Mouse (Mus musculus) cerebellum, adult 2 months (tissue): Measurements from ENCODE around the gene Large2.

Experiments used
- CTCF ChIP-seq: fragments of 200-500 bp; IDR thresholded peaks from 2 replicates; pipeline ENCODE4 v1.5.1; 2011; ENCODE audit warnings: low read depth, mild to moderate bottlenecking, control low read depth, low read length, moderate library complexity, borderline replicate concordance; ENCODE audit not compliant: insufficient read depth
- POLR2A ChIP-seq: fragments of 200-500 bp; IDR thresholded peaks from 2 replicates; pipeline ENCODE4 v1.6.1; 2011; ENCODE audit warnings: low read length, control low read depth, borderline replicate concordance; ENCODE audit not compliant: insufficient read depth

DNA sequence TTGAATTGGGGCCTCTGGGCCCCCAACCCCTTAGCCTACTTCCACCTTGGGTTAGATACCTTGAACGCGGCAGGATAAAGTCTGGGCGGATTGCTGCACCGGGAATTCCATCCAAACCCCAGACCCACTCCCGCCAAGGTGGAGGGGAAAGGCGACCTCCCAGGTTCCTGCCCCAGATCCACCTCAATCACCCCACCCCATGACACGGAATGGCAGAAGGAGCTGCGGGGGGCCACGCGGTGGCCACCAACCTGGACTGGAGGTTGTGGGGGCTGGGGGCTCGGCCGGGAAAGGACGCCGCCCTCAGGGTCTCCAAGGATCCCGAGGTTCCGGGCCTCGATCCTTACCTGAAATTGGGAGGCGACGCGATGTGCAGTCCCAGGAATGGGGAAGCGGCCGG, 26.0 kb upstream of the Large2 start:
- TF ChIP-seq POLR2A: no peak
- no peak for TF ChIP-seq CTCF
